Mouse (Mus musculus) 3T3-L1 (cell line): ENCODE measurements at regions not wholly inside any gene's neighbourhood (a gene's known extent, or its start where the extent isn't known, plus 50 kb on each side); places are given as distances from the start of the nearest gene placed in this dataset.

Experiments used
- DNase-seq: peaks from one replicate; pipeline ENCODE4 v3.0.0-alpha.2; 2015; ENCODE audit warnings: low read depth, low spot score

GRCm38 (mm10) chr10:24357636-24358035, 134.3 kb downstream of the Moxd1 start:
- DNase-seq = no peak

GRCm38 (mm10) chr10:24361424-24361823, 138.1 kb downstream of the Moxd1 start:
- peak; percentile 57 for DNase-seq

- DNase-seq = peak; percentile 85
Observed at GRCm38 (mm10) chr10:24365369-24365768, 142.1 kb downstream of the Moxd1 start.

GRCm38 (mm10) chr10:24367010-24367409, 143.7 kb downstream of the Moxd1 start:
- DNase-seq = peak; percentile 70

GRCm38 (mm10) chr10:24373957-24374356, 150.6 kb downstream of the Moxd1 start:
- peak; percentile 83 for DNase-seq

- peak; percentile 65 for DNase-seq
Observed at GRCm38 (mm10) chr10:24379291-24379690, 156.0 kb downstream of the Moxd1 start.

GRCm38 (mm10) chr10:24380478-24381273, 157.4 kb downstream of the Moxd1 start:
- peak; percentile 30 for DNase-seq

- DNase-seq = peak; percentile 30
Observed at GRCm38 (mm10) chr10:24381917-24382316, 158.6 kb downstream of the Moxd1 start.

GRCm38 (mm10) chr10:24384061-24384460, 160.7 kb downstream of the Moxd1 start:
- DNase-seq = peak; percentile 54

- peak; percentile 68 for DNase-seq
Observed at GRCm38 (mm10) chr10:24388229-24388628, 164.9 kb downstream of the Moxd1 start.

- no peak for DNase-seq
Observed at GRCm38 (mm10) chr10:24391039-24391438, 167.7 kb downstream of the Moxd1 start.

GRCm38 (mm10) chr10:24392066-24392465, 168.7 kb downstream of the Moxd1 start:
- DNase-seq = peak; percentile 44

GRCm38 (mm10) chr10:24395999-24396784, 172.9 kb downstream of the Moxd1 start:
- DNase-seq = peak; percentile 60

- peak; percentile 95 for DNase-seq
Observed at GRCm38 (mm10) chr10:24397125-24397524, 173.8 kb downstream of the Moxd1 start.

GRCm38 (mm10) chr10:24404851-24405250, 181.5 kb downstream of the Moxd1 start:
- DNase-seq = no peak

- DNase-seq = no peak
Observed at GRCm38 (mm10) chr10:24406953-24407352, 183.6 kb downstream of the Moxd1 start.

- DNase-seq = no peak
Observed at GRCm38 (mm10) chr10:24407411-24408227, 184.3 kb downstream of the Moxd1 start.

GRCm38 (mm10) chr10:24409976-24410375, 185.3 kb upstream of the Ccn2 start:
- peak; percentile 57 for DNase-seq

- no peak for DNase-seq
Observed at GRCm38 (mm10) chr10:24410885-24411284, 184.4 kb upstream of the Ccn2 start.

GRCm38 (mm10) chr10:24422498-24423160, 172.6 kb upstream of the Ccn2 start:
- DNase-seq = no peak

- DNase-seq = no peak
Observed at GRCm38 (mm10) chr10:24433737-24434367, 161.4 kb upstream of the Ccn2 start.
